Mouse (Mus musculus): Measurements from ENCODE around the gene Tipin.
"Not testable (repeated sequence)": the region's sequence is repeated elsewhere in the genome, so short reads cannot be mapped to it uniquely, and the experiment has no call there.

Gene Tipin

DNA sequence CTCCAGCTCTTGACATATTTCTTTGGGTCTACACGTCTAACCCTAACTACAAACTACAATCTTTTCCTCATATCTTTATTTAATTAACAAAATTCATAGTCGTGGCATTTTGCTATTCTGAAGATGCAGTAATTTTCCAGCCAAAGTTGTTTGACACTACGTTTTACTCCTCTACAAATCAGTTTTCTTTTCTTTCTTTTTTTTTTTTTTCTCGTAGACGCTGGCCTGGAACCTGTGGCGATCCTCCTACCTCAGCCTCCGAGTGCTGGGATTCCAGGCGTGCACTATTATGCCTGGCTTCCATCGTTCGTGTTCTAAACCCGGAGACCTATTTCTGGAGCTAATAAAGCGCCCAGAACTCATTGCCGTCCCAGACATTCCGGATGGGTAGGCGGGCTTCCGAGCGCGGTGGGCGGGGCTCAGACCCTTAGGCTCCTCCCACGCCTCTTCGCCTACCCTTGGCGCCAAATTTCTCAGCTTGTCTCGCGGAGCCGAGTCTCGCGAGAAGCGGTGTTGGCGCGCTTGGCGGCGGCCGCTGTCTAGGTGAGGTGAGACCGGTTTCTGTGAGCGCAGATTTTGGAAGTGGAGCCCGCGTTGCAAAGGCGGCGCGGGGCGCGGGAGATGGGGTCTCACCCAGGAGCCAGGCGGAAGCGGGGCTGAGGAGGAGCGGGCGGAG, at the start of gene Tipin:
Gene Tipin, plus strand, starts transcription at position 477 of the 676 bp plus-strand sequence.
- peak; percentile 92 to 95 for DNase-seq (ENCODE audit: low spot score in 2 of 2)

DNA sequence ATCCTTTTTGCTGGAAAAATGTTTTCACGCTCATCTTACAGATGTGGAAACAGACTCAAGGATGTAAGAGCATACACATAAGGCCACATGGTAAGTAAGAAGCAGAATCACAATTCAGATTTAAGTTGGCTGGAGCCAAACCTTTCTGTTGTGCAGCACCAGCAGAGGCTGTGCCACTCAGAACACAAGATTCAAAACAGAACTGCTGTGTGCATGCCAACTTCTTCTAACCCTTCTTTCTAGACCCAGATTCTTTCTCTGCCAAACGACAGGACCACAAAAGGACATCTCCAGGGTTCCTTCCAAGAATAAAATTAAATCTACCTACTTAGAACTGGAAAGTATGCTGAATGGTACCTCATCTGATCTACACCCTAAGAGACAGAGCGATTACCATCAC, 49.7 kb upstream of the Tipin start:
- no peak for DNase-seq (ENCODE audit: low spot score in 2 of 2)

DNA sequence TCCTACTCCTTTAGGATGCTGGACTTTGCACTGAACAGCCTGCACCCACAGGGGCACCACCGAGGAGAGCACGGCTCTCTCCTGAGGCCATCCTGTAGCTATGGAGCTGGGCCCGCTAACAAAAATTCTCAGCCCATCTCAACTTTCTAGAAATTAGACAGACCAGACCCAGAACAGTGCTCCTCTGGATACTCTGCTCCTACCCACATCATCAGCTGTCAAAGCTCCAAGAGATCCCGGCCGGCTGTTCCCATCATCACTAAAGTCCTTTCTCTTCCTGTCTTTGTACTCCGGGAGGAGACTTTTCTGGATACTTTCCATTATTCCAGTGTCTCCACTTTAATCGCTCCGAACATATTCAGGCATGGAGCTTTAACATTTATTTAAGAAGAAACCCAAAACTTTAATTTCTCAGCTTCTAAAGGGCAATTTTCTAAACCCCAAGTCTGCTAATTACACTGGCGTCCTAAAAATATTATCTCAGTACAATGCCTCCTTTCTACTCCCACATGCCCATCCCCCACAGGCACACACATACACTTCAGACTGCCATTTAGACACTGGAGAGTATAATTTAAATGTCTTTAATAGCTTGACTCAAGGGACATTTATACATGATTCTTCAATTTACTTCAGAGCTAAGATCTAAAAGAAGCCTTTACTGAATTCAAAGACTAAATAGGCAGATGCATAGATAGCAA, 49.0 kb upstream of the Tipin start:
- DNase-seq (ENCODE audit: low spot score in 2 of 2), result no peak

DNA sequence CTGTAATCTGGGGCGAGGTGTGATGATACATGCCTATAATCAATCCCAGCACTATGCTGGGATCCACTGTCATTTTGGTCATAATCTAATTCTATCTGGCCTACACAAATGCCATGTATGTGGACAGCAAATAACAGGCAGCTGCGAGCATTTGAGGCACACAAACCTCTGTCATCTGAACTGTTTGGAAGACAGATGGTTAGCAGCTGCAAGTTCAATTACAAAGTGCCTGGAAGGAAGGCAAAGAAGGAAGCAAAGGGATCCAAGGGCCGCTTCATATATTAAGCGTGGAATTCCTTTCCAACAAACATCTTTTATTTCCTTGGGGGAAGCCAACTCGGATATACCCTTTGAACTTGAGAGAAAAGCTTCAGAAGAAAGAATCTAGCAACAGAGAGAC, 47.7 kb upstream of the Tipin start:
- DNase-seq (ENCODE audit: low spot score in 2 of 2), result no peak

DNA sequence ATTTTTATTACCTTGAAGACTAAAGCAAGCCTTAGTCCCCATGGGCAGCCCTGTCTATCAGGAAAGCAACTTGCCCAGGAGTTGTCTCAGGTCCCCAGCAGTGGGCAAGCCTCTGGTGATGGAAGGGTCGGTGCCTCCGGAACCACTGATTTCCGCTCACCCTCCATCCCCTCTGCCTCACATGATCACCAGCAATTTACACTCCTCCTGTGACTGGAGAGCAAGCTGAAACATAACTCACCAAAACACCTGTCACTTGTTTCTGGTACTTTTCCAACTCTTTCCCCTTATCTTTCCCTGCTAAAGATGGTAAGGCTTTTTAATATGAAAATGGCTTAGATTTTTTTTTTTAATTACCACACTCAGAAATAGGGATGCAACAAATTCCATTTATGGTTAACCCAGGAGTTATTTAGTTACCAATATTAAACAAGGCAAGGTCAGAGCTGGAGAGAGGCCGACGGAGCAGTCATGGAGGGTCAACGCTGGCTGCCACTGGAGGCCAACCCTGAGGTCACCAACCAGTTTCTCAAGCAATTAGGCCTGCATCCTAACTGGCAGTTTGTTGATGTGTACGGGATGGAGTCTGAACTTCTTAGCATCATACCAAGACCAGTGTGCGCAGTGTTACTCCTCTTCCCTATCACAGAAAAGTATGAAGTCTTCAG, 46.5 kb upstream of the Tipin start, which contains the start of gene Uchl4:
Gene Uchl4, plus strand, starts transcription at position 434 of the 668 bp plus-strand sequence.
- DNase-seq (ENCODE audit: low spot score in 2 of 2), result no peak

DNA sequence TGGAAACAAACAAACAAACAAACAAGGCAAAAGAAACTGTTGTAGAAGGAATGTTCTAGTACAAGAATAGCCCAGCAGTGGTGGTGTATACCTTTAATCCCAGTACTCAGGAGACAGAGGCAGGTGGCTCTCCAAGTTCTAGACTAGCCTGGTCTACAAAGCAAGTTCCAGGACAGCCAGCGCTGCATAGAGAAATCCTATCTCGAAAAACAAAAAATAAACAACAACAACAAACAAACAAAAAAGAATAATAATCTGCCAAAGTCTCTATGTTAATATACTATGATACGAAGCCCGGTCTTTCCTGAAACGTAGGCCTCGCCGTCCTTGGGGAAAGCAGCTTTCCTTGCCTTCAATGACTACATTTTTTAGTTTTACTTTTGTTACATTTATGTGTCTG, 45.3 kb upstream of the Tipin start:
- no peak for DNase-seq (ENCODE audit: low spot score in 2 of 2)

DNA sequence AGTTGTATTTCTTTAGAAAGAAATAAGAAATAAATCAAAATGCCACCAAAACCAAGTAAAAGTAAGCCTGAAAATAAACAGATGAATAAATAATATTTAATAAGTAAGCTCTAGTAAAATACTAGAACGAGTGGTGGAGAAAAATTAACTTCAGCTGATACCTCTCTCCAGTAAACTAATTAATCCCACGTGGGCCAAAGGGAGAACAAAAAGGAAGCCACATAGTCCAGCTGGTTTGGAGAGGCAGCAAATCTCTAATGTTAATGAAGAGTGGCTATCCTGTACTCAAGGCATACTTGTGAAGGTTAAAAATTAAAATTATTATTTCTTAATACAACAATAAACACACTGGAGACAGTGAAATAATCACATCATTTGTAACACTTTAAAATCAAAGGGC, 41.3 kb upstream of the Tipin start:
- no peak for DNase-seq (ENCODE audit: low spot score in 2 of 2)

DNA sequence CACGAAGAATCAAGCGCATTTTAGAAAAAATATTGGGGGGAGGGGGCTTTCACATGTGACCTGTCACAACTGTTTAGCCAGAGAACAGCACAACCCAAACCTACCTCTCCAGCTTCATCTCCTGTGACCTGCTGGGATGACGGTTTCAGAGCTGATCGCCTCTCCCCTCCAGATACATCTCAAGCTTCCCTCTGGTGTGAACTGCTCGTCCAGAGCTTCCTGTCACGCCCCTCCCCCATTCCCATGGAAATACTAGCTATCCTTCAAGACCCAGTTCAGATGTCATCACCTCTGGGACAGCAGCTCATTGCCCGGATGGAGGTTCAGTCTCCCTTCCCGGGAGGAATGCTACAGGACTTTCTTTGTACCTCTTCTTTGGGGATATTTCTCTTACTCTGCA, 40.7 kb upstream of the Tipin start:
- DNase-seq (ENCODE audit: low spot score in 2 of 2), result no peak

DNA sequence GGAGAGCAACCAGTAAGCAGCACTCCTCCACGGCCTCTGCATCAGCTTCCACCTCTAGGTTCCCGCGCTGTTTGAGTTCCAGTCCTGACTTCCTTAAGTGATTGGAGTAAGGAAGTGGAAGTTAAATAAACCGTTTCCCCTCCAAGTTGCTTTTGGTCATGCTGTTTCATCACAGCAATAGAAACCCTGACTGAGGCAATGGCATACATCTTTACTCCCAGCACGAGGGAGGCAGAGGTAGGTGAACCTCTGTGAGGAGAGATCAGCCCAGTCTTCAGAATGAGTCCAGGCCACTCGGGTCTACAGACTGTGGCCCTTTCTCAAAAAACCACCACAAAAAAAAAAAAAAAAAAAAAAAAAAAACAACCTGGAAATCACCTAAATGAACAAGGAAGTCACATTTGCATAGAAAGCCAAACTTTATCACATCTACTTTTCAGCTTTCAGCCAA, 39.0 kb upstream of the Tipin start:
- peak in 1 of 2 experiments; percentile 26 for DNase-seq (ENCODE audit: low spot score in 2 of 2)

DNA sequence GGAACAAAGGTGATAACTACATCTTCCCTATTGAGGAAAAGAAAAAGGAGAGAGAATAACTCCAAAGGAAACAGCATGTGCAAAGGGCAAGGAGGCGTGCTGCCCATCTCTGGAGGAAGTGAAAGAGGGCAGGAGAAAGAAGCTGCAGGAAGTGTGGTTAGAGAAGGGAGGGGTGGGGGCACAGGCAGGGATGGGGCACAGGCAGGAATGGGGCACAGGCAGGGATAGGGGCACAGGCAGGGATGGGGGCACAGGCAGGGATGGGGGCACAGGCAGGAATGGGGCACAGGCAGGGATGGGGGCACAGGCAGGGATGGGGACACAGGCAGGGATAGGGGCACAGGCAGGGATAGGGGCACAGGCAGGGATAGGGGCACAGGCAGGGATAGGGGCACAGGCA, 32.0 kb upstream of the Tipin start:
- no peak for DNase-seq (ENCODE audit: low spot score in 2 of 2)

DNA sequence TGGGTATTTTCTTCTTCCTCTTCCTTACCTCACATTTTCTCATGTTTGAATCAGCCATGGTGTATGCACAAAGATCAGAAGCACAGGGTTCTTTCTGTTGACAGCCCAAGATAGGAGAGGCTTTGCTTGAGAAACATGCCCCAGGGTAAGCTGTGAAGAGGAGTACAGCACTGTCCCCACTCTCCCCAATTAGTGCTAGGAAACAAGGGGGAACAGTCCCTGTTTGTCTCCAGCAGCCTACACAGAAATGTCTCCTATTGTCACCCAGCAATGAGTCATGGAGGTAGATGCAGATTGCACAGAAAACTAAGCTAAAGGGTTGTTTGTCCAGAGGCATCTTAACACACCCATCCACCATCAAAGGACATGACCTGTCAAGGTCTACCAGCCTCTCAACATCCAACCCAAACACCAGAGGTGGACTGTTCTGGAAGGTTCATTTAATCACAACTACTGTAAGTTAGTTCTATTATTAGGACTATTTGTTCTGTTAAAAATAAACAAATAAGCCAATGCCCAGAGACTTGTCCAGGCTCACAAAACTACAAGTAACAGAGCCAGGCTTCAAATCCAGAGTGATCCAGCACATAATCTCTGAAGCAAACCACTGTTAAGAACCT, 31.2 kb upstream of the Tipin start:
- no peak for DNase-seq (ENCODE audit: low spot score in 2 of 2)

DNA sequence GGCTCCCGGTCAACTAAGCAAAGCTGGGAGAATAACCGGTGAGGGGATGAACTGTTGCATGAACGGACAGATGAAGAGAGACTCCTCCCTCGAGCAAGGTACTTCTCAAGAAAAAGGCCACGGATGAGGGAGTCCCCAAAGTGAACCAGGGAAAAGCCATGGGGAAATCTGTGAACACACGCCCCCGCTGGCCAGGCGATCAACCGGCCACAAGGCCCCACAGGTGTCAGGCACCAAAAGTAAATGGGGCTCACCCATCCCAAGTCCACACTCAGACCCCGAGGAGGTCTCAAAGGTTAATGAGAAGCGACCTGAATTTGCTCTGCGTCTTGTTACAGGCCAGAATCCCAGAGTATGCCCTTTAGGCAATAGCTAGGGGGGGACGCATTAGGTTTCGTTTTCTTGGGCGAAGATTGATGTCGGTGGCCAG, 28.8 kb upstream of the Tipin start:
- no peak for DNase-seq (ENCODE audit: low spot score in 2 of 2)

DNA sequence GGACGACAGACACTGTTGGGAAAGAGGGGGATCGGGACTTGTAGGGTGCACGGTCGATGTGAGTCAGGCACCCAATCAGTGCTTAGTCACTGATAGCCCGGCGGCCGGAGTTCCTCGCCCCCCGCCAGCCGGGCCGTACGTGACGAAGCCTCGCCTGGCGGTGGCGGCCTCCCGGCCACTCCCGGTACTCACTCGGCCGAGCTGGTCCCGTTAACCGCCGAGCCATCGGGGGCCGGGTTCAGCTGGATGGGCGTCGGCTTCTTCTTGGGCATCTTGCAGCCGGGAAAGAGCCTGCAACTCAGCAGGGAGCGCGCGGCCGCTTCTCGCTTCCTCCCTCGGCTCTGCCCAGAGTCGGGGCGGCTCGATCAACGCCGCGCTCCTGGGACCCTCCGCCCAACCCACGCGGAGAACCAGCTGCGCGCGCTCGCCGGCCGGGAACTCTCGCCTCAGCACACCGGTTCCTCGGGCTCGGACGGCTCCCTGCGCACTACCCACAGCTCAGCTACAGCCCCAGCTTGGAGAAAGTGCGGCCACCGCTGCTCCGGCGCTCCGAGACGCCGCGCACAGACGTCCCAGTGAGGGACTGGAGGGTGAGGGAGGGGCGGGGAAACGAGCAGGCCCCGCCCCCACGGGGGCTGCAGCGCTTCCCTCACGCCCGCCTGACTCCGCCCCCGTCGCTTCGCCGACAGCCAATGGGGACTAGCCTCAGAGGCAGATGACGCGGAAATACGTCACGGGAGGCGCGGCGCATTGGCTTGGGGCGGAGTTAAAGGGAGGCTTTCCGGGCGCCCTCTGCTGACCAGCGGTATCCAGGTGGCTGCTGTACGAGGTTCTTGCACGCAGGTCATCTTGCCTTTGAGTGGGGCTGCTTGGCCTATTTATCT, 28.1 kb upstream of the Tipin start, which contains the start of gene Map2k1:
Gene Map2k1, minus strand, starts transcription at position 611 of the 884 bp plus-strand sequence.
- DNase-seq (ENCODE audit: low spot score in 2 of 2), result peak; percentile 100

DNA sequence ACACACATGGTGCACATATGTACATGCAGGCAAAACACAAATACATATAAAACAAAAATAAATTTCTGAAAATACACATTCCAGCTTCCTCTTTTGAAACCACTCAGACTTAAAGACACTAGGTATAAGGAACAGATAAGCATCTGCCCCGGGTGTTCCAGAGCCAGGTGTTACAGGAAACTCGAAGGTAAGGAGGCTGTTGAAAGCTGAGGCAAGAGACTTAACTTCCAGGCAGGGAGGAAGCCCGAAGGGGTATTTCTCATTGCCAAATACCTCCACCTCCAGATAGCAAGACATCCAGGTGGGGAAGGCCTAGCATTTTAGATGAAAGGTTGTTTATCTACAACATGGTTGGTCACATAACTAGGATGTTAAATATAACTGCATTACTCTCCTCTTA, 26.0 kb upstream of the Tipin start:
- DNase-seq (ENCODE audit: low spot score in 2 of 2), result no peak

DNA sequence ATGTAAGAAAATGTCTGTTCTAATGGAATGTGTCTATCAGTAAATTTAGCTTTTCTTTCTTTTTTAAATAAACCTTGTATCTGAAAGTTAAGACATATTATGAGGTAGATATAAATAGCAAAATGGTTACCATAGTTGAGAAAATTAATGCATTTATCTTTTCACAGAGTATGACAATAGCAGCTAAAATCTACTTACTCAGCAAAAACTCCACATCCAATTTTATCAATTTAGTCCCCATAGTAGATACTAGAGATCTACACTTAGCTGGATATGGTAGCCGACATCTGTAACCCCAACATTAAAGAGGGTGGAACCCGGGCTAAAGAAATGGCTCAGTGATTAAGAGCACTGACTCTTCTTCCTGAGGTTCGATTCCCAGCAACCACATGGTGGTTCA, 25.2 kb upstream of the Tipin start:
- no peak for DNase-seq (ENCODE audit: low spot score in 2 of 2)

DNA sequence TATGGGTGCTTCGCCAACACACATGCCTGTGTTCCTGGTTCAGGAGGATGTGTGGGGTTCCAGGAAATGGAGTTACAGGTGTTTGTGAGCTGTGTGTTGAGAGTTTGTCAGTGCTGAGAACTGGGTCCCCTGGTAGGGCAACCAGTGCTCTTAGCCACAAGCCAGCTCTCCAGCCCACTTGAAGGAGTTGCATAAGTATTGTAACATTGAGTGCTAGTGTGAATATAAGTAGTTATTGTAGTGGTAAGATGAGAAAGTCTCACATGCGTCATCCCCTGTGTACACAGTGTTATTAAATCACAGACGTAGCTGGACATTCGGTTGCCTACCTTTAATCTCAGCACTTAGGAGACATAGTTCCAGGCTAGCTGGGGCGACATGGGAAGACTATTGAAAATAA, 21.5 kb upstream of the Tipin start:
- no peak for DNase-seq (ENCODE audit: low spot score in 2 of 2)

DNA sequence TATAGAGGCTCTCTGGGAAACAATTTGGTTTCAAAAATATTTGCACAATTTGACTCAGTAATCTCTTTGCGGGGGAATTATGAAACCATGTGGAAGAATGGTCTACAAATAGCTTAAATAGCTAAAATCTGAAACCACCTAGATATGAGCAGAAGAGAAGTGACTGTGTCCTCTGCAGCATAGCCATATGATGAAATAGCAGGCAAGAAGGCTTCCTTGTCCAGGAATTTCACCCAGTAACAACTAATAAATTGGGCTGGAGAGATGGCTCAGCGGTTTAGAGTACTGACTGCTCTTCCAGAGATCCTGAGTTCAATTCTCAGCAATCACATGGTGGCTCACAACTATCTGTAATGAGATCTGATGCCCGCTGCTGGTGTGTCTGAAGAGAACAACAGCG, 20.4 kb upstream of the Tipin start:
- DNase-seq (ENCODE audit: low spot score in 2 of 2), result no peak

DNA sequence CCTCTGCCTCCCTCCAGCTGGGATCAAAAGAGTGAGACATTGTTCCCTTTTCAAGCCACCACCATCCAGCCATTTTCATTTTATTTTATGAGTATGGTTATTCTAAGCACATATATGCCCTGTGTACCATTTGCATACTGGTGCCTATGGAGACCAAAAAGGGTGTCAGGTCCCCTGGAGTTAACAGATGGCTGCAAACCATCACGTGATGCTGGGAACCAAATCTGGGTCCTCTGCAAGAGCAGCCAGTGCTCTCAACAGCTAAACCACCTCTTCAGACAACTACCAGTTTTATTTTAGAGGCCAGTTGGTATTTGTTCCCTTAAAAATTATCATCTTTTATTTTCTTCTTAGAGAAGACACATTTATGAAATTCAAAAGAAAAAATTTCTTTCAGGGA, 16.6 kb upstream of the Tipin start:
- no peak for DNase-seq (ENCODE audit: low spot score in 2 of 2)

DNA sequence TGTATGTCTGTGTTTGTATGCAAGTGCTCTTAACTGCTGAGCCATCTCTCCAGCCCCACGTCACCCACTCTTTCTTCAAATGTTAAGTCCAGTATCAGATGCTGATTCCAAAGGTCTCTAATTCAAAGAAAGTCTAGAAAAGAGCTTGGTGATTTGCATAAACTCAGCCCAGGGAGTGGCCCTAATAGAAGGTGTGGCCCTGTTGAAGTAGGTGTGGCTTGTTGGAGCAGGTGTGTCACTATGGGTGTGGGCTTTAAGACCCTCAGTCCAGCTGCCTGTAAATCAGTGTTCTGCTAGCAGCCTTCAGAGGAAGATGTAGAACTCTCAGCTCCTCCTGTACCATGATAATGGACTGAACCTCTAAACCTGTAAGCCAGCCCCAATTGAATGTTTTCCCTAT, 14.2 kb upstream of the Tipin start:
- DNase-seq (ENCODE audit: low spot score in 2 of 2), result no peak

DNA sequence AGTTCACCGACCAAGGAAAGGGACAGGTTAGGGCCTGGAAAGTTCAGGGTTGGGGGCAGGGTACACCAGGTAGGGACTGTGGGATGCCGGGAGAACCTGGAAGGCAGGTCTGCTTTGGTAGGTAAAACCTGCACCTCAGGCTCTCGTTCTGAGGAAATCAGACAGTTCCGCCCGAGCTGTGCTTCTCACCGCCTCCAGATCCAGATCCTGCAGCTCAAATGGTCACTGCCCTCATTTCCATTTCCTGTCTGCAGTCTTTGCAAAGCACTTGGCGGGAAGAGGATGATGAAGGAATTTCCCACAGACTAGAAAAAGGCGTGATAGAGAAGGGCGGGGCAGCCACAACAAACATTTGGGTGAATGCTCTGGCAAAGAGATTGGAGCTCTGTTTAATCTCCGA, 13.2 kb upstream of the Tipin start:
- no peak for DNase-seq (ENCODE audit: low spot score in 2 of 2)

DNA sequence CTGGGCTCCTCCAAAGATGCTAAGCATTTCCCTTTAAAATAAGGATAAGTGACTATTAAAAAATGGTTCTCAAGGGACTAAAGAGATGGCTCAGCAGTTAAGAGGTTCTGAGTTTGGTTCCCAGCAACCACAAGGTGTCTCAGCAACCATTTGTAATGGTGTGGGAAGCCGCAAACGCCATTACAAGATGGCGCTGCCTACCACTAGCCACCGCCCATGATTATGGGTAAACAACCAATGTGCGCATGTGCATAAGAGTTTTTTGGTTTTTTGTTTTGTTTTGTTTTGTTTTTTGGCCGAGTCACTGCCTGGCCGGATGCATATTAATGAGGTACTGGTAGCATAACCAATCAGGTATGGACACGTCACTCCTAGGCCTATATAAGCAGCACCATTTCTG, 12.5 kb upstream of the Tipin start:
- not testable (repeated sequence) for DNase-seq (ENCODE audit: low spot score in 2 of 2)
